Mouse (Mus musculus) neural tube, embryonic 13.5 days (tissue): Measurements from ENCODE around the gene Tmem131l. TPM values are rescaled to one million over a fixed set of nuclear protein-coding genes. Genes with fewer than 3 reads are reported as not detected.

Experiments
- ATAC-seq: fragments of 200-750 bp; cut with Nextera tagmentation; 2 replicates; pipeline ENCODE4 v1.8.0; 2017; ENCODE audit warnings: low read depth, mild to moderate bottlenecking, moderate TSS enrichment, moderate library complexity
- H3K27ac ChIP-seq: fragments of 300-500 bp; sonication (generic); replicated peaks from 2 replicates; pipeline ENCODE4 v1.5.1; 2015; ENCODE audit warnings: moderate library complexity, mild to moderate bottlenecking, inconsistent platforms
- H3K27me3 ChIP-seq: fragments of 300-500 bp; sonication (generic); 2 replicates; pipeline ENCODE4 v1.6.1; 2015; ENCODE audit warnings: mild to moderate bottlenecking, inconsistent platforms
- H3K36me3 ChIP-seq: fragments of 300-500 bp; sonication (generic); 2 replicates; pipeline ENCODE4 v1.6.1; 2015; ENCODE audit warnings: mild to moderate bottlenecking, inconsistent platforms
- H3K4me1 ChIP-seq: fragments of 300-500 bp; sonication (generic); replicated peaks from 2 replicates; pipeline ENCODE4 v1.6.1; 2015; ENCODE audit warnings: inconsistent platforms
- H3K4me2 ChIP-seq: fragments of 300-500 bp; sonication (generic); 2 replicates; pipeline ENCODE4 v1.6.1; 2015; ENCODE audit warnings: inconsistent platforms, mild to moderate bottlenecking, moderate library complexity
- H3K4me3 ChIP-seq: fragments of 300-500 bp; sonication (generic); 2 replicates; pipeline ENCODE4 v1.5.1; 2015; ENCODE audit warnings: mild to moderate bottlenecking, inconsistent platforms
- H3K9ac ChIP-seq: fragments of 300-500 bp; sonication (generic); 2 replicates; pipeline ENCODE4 v1.6.1; 2015; ENCODE audit warnings: moderate library complexity, mild to moderate bottlenecking, inconsistent platforms
- H3K9me3 ChIP-seq: fragments of 300-500 bp; sonication (generic); 2 replicates; pipeline ENCODE4 v1.6.1; 2016; ENCODE audit warnings: inconsistent platforms
- WGBS: fragments of 180-500 bp; shearing (Covaris S2); methylation state at CpG from one replicate; pipeline ENCODE4 v1.1.7; 2015; 5-methylcytosine and 5-hydroxymethylcytosine counted together
- polyA plus RNA-seq: library from polyadenylated mRNA; unstranded; fragments of >200 nt; fragmentation: Nextera tagmentation; extraction: Ambion mirVana; gene quantifications from 2 replicates; pipeline ENCODE4 v1.2.1, GENCODE M21; 2015

Tmem131l gene
- polyA plus RNA-seq, 1 experiment from 2014 or later: 75.3 TPM

GRCm38 (mm10) chr3:83864064-83864548, 175.9 kb downstream of the Tmem131l start:
- no peaks in the 10 kb centered on the region for H3K9me3 ChIP-seq
- 80% methylated on average over 9 of the region's 9 CpGs for WGBS
- H3K4me3 ChIP-seq: no peak overlapping the region

GRCm38 (mm10) chr3:83862956-83863355, 177.0 kb downstream of the Tmem131l start:
- Histone ChIP-seq H3K9me3 (no peaks in the 10 kb centered on the region), H3K27ac (no peak overlapping the region), H3K4me2 (no peak overlapping the region), H3K27me3 (no peaks in the 10 kb centered on the region), H3K4me1 (no peaks in the 10 kb centered on the region), H3K9ac (no peak overlapping the region), H3K4me3 (no peak overlapping the region), H3K36me3 (no peaks in the 10 kb centered on the region)
- 42% methylated on average over 1 of the region's 1 CpGs for WGBS
- ATAC-seq: no peak

More at GRCm38 (mm10) chr3:83864064-83864548, 175.9 kb downstream of the Tmem131l start:
- no peak for ATAC-seq
- H3K4me2 ChIP-seq: no peak overlapping the region
- no peaks in the 10 kb centered on the region for H3K4me1 ChIP-seq
- H3K27ac ChIP-seq: no peak overlapping the region
- H3K36me3 ChIP-seq: no peaks in the 10 kb centered on the region
- H3K9ac ChIP-seq: no peak overlapping the region
- H3K27me3 ChIP-seq: no peaks in the 10 kb centered on the region

- Histone ChIP-seq H3K4me1 (no peaks in the 10 kb centered on the region), H3K9me3 (no peaks in the 10 kb centered on the region), H3K4me2 (no peak overlapping the region), H3K27me3 (no peaks in the 10 kb centered on the region), H3K4me3 (no peak overlapping the region), H3K9ac (no peak overlapping the region), H3K27ac (no peak overlapping the region), H3K36me3 (no peaks in the 10 kb centered on the region)
- no peak for ATAC-seq
- 94% methylated on average over 7 of the region's 7 CpGs for WGBS
Measured at GRCm38 (mm10) chr3:83859595-83859994, 180.4 kb downstream of the Tmem131l start.

- no peak overlapping the region for H3K9ac ChIP-seq
- no peak overlapping the region for H3K4me3 ChIP-seq
- no peaks in the 10 kb centered on the region for H3K27me3 ChIP-seq
- ATAC-seq: no peak
- no peaks in the 10 kb centered on the region for H3K9me3 ChIP-seq
- no peaks in the 10 kb centered on the region for H3K36me3 ChIP-seq
- no peak overlapping the region for H3K4me2 ChIP-seq
- 85% methylated on average over 3 of the region's 3 CpGs for WGBS
- no peak overlapping the region for H3K27ac ChIP-seq
- H3K4me1 ChIP-seq: no peaks in the 10 kb centered on the region
Measured at GRCm38 (mm10) chr3:83859071-83859470, 180.9 kb downstream of the Tmem131l start.

- Histone ChIP-seq H3K4me1 (no peaks in the 10 kb centered on the region), H3K9ac (no peak overlapping the region), H3K4me3 (no peak overlapping the region), H3K27me3 (no peaks in the 10 kb centered on the region), H3K27ac (no peak overlapping the region), H3K36me3 (no peaks in the 10 kb centered on the region), H3K4me2 (no peak overlapping the region), H3K9me3 (no peaks in the 10 kb centered on the region)
- 95% methylated on average over 13 of the region's 13 CpGs for WGBS
- ATAC-seq: no peak
Measured at GRCm38 (mm10) chr3:83857621-83858020, 182.4 kb downstream of the Tmem131l start.

GRCm38 (mm10) chr3:83855643-83856042, 184.3 kb downstream of the Tmem131l start:
- Histone ChIP-seq H3K4me1 (no peaks in the 10 kb centered on the region), H3K27me3 (no peaks in the 10 kb centered on the region), H3K27ac (no peak overlapping the region), H3K9me3 (no peaks in the 10 kb centered on the region), H3K9ac (no peak overlapping the region), H3K4me3 (no peak overlapping the region), H3K36me3 (no peaks in the 10 kb centered on the region), H3K4me2 (no peak overlapping the region)
- no peak for ATAC-seq
- 90% methylated on average over 5 of the region's 5 CpGs for WGBS

GRCm38 (mm10) chr3:83849341-83849740, 190.6 kb downstream of the Tmem131l start:
- ATAC-seq: no peak
- H3K4me1 ChIP-seq: no peaks in the 10 kb centered on the region
- no peak overlapping the region for H3K27ac ChIP-seq
- H3K27me3 ChIP-seq: no peaks in the 10 kb centered on the region
- 81% methylated on average over 2 of the region's 2 CpGs for WGBS
- H3K4me3 ChIP-seq: no peak overlapping the region
- no peak overlapping the region for H3K4me2 ChIP-seq
- no peak overlapping the region for H3K9ac ChIP-seq
- no peaks in the 10 kb centered on the region for H3K36me3 ChIP-seq
- no peaks in the 10 kb centered on the region for H3K9me3 ChIP-seq

Other genes starting within 250 kb of the Tmem131l start
- gene Tlr2, start 198.4 kb downstream of the Tmem131l start, polyA plus RNA-seq: 1.3 TPM in 2 replicates
- gene Mnd1, start 115.6 kb upstream of the Tmem131l start, polyA plus RNA-seq: 2.2 and 2.8 TPM in 2 replicates
- gene Gm6525, start 133.9 kb upstream of the Tmem131l start, polyA plus RNA-seq: 2.0 and 3.5 TPM in 2 replicates